Mouse (Mus musculus) cerebellum, postnatal 14 days (tissue): ENCODE measurements around the gene Fnbp1l.

Experiments used
- DNase-seq, 2 experiments: peaks; one replicate each; pipeline ENCODE4 v3.0.0; 2021; ENCODE audit warnings: mixed read lengths in 2 of 2

The Fnbp1l gene

DNA sequence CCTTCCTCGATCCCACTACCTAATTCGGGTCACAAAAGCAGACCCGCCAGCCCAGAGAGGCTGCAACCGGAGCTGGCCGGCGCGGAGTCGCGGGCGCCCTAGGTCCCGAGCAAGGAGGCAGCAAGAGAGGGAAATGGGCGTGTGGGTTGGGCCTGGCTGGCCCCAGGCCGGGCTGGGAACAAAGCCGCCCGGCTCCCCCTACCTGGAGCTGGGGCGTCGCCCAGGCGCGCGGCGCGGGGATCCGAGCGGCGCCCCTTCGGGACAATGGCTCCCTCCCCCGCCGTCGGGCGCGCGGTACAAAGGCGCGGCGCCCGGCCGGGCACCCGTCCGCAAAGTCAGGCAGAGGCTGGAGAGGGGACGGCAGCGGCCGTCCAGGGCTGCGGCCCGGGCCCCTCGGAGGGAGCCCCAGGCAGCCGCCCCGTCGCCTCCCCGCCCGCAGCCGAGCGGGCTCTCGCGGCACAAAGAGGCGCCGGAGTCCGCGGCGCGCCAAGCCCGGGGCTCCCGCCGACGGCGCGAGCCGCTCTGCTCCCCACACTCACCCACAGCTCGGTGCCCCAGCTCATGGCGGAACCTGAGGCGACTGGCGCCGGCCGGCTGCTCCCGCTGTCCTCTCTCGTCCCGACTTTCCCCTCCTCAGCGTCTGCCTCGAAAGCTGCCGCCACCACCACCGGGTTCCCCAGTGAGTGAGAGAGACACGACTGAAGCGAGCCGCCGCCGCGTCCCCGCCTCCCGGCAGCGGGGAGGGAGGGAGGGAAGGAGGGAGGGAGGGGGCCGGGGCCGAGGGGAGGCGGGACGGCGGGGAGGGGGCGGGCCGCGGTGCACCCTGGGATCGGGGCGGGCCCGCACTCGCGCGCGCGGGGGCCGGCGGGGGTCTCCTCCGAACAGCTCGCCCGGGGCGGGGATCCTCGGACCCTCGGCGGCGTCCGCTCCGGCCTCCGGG lies at the start of gene Fnbp1l:
Gene Fnbp1l, minus strand, starts transcription at position 725 of the 940 bp plus-strand sequence.
- peak; percentile 76 to 80 for DNase-seq

DNA sequence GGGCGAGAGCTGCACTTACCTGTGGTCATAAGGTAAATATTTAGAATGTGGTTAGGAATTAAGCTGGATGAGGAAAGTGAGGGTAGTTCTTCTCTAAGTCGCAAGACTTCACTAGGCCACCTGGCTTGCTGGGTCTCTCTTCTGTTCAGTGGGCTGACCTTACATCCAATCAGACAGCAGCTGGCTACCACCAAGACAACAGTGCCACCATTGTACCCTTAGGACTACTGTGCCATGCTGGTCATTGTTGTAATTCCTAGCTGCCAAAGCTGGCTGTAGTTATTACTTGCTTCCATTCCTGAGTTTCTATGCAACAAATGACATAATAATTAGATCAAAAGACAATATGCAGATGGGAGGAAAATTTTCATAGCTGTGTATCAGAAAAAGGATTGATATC lies 41.3 kb upstream of the Fnbp1l start:
- DNase-seq, result no peak

DNA sequence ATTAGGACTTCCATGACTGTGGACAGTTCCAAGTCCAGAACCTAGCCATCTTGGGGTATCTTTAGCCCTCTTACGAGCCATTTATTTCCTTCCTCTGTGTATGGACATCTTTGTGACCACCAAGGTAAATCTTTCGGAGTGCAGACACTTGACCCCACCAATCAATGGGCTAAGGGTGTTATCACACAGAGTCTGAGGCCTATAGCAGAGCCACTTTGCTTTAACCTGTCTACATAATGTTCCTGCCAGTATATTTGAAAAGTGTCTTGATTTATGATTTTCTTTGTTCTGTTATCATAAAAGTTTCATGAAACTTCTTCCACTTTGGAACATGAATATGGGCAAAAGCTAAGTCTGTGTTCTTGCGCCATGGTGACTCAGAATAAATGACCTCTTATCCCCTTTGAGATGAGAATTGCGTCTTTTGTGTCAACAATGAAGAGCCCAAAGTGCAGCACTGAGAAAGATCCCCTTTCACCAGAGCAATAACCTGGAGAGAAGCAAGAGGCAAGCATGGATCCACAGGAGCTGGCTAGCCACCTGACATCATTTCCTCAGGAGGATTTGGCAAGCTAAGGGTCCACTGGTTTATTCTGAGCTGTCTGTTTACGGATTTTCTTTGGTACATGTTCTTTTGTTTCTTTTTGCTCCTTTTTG lies 39.9 kb upstream of the Fnbp1l start:
- no peak for DNase-seq

DNA sequence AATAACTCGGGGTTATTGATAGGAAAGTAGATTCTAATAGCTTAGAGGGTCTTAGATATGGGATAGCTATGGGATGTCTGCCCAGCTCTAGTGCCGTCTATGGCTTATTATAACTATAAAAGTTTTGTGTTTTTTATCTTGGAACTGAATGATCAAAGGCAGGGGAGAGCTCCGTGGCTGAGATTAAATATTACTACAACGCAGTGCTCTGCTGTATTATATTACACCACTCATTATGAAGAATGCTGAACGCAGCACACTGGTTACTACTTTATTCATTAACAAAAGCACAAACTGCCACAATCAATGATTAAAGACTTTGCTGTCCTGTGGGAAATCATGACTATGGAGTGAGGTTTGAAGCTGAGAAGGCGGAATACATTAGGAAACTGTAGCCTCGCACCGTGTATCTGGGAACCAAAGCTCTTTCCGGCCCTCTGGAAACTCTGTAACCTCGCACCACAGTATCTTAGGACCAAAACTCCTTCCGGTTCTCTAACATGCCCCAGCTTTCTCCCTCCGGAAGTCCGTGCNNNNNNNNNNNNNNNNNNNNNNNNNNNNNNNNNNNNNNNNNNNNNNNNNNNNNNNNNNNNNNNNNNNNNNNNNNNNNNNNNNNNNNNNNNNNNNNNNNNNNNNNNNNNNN lies 27.8 kb upstream of the Fnbp1l start:
- DNase-seq, result no peak

DNA sequence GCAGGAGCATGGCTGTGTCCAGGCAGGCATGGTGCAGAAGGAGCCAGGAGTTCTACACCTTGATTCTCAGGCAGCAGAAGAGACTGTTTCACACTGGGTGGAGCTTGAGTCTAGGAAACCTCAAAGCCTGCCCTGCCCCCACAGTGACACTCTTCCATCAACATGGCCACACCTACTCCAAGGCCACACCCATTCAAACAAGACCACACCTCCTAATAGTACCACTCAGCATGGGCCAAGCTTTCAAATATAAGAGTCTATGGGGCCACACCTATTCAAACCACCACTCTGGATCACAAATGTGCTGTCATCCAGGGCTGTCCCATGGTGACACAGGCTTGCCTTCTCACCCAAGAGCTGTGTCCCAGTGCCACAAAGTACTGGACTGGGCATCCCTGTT lies 20.8 kb upstream of the Fnbp1l start:
- peak in 1 of 2 experiments; percentile 15 for DNase-seq

DNA sequence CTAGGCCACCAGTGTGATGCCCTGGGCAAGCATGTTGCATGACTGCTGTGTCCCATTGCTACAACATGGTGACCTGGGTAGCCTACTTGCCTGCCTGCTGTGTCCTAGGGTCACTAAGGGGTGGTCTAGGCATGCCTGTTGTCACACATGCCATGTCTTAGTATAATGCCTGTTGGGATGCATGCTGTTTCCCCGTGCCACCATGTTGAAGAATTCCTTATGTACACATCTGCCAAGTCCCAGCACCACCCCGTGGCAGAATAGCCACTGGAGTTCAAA lies 19.6 kb upstream of the Fnbp1l start:
- no peak for DNase-seq

DNA sequence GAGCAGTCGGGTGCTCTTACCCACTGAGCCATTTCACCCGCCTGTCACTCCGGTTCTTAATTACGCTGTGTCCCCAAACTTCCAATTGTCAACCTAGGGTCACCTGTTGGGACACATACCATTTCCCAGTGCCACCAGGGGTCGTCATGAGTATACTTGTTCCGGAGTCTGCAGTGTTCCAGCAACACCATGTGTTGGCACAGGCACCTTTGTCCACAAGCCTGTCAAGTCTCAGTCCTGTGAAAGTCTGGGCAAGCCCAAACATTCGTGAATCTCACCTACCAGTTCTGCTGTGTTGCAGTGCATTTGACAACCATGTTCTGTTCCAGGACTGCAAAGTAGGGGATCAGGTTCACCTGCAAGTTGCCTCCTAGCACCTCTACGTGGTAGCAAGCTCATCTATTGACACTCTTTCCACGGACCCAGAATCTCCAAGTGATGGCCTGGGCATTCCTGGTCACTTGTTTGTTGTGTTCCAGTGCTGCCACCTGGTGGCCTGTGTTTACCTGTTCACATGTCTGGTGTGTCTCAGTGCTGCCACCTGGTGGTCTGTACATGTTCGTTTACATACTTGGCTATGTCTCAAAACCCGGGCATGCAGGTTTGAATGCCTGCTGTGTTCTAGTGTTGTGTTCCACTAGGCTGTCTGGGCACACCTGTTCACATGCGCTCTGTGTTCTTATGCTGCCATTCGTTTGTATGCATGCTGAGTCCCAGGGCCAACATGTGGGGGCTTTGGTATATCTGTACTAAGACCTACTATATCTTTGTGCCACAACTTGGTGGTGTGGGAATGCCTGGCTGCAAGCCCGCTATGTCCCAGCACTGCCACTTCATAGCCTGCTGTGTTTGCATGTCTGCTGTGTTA lies 19.0 kb upstream of the Fnbp1l start:
- DNase-seq, result peak; percentile 97 to 99

DNA sequence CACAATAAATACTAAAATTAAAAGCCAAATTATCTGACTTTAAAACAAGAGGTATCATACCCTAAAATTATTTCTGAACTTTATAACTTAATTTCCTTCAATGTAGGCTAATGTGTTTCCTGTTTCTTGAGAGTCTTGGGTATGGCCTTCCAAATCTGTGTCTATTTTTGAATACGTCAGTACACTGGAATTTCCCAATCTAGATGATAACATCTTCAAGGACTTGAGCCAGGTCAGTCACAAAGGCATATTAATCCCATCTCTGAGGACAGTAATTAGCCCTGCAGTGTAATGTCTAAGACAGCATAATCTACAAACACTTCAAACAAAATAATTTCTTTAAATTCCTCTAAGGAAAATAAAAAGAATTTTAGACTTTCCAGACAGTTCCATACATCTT lies 17.8 kb upstream of the Fnbp1l start:
- no peak for DNase-seq

DNA sequence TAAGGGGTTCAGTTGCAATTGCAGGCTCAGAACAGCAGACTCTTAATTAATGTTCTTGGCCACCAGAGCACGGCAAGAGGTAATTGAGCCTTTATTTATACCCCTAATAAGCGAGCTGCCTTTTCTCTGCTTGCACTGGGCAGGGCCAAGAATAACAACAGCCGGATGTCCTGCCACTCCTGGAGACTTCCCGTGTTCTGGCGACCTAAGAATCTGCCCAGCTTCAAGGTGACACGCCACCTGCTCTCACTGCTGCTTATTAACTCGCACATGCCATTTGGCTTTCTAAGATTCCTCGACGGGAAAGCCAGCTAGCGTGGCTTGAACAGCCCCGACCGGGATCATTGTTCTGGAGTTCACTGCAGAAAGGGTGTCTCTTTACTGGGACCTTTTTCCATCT lies 15.7 kb upstream of the Fnbp1l start:
- DNase-seq, result no peak

DNA sequence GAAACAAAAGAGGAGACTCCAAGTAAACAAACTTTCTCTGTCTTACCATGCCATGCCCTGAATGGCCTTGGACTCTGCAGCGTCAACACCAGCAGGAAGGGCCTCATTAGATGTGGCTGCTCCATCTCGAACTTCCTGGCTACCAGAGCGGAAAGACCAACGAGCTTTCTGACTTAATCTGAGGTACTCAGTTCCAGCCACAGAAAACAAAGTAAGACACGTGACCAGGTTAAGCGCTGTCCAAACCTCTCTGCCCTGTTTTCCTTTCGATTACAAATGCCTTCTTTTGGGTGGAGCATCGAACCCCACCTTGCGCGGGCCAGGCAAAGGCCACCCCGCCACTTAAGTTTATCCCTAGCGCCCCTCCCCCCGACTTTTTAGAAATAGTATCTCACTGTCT lies 10.1 kb upstream of the Fnbp1l start:
- DNase-seq, result no peak

DNA sequence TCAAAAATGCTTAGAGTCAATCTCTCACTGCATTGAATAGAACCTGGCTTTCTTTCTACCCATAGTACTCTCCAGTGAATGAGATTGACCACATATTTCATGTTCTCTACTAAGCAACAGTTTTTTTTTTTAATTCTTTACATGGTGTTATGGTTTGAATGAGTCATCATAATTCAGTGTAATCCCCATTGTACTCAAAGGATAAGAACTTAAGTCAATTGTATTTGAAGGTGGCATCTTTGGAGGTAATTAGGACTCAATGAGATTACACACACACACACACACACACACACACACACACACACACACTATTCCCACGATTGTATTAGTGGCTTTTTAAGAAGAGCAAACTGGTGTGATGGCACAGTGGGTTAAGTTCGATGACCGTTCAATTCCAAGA lies 9.4 kb upstream of the Fnbp1l start:
- no peak for DNase-seq

DNA sequence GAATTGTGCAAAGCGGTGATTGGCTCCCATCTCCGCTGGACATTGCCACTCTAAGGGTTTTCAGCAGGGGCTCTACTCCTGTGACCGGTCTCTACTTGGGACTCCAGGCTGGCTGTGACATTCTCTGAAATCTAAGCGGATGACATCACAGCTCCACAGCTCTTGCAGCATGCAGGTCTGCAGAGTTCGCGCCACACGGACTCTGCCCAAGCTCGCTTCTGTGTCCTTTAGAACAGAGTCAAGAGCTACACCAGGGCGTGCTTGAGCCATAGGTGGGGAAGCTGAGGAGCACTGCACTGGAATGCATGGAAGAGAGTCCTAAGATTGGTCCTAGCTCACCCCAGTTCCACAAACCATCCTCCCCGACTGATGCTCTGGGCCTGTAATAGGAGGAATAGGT lies 9.0 kb upstream of the Fnbp1l start:
- DNase-seq, result no peak

DNA sequence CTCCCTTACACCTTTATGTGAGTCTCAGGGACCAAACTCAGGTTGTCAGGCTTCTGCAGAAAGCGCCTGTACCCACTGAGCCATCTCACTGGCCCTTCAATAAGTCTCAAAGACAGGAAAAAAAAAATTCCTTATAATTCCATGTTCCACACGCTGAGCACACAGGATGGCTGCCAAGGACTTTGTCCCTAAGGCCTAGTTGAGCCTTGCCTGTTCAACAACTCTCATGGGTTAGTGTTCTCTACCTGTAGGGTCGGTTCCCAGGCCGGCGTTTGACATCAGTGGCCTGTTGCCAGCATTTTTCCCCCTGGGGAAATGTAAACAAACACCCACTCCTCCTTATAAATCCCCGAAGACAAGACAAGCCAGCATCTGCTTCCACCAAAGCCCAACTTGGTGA lies 8.3 kb upstream of the Fnbp1l start:
- no peak for DNase-seq

DNA sequence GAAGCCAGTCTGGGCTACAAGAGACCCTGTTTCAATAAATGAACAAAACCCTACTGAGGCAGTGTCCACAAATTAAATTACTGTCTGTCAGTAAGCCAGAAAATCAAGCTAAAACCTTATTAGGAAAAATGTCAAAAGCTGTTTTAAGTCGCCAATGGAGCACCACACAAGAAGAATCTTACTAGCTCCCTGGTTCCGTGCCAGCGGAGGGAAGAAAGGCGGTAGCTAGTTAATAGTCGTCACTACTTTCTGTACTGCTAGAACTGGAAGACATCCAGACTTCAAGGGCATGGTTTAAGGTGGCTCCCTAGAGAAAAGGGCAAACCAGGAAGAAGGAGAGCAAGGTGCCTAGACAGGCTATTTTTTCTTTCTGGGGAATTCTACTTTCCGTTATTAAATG lies 5.1 kb upstream of the Fnbp1l start:
- DNase-seq, result peak in 1 of 2 experiments; percentile 17

DNA sequence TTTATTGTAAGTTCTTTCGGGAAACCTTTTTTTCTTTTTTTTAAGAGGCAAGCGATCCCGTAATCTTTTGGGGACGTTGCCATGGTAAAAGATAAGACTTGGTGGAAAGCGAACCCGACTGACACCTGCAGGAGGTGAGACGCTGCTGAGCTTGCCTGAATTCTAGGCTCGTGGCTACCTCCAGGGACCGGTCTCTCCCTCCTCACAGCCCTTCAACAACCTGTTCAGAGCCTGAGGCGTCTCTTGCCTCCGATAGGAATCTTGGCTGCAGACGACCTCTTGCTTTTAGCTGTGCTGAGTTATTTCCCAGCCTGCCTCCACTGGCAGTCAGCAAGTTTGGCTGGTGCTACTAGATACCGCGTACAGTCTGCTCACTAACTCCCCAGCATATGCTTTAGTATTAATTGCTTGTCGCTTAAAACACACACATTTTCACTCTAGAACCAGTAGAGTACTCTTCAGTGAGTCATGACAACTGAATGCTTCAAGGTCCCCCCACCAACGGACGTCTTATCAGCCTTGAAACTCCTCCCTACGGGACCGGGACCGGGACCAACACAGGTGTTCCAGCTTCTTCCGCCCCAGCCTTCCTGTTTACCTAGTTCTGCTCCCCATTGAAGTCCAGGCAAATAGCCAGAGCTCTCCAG lies 893 bp upstream of the Fnbp1l start:
- DNase-seq, result peak; percentile 49 to 58

DNA sequence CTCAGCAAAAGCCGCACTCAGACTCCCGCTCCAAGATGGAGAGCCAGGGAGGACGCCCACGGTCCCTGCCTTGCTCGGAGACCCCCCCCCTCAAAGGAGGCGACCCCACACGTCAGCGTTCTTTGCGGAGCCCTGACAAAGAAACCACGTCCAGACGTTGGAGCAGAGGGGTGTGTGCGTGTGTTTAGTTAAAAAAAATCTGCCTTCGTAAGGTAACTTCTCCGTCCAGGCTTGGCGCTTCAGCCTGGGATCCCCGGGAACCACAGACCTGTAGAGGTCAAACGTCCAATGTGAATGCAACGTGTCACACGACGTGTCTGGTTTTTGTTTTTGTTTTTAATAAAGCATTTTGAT lies 393 bp upstream of the Fnbp1l start:
- DNase-seq, result no peak

DNA sequence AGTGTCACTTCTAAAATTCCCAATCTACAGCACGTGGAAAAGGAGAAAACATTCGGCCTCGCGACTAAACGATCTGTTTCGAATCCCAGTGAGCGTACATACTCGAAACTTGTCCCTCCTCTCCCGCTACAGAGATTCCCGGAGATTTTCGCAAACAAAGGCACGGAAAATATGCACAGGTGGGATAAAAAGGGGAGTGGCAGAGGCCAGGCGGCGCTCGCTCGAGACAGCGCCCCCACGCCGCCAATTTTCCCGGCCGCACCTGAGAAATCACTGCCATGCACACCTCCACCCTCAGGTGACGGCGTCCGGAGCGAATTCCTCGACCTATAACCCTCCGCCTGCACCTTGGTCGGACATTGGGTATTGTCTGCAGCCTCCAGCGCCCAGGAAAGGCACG lies 1.1 kb downstream of the Fnbp1l start:
- DNase-seq, result peak; percentile 67 to 76

DNA sequence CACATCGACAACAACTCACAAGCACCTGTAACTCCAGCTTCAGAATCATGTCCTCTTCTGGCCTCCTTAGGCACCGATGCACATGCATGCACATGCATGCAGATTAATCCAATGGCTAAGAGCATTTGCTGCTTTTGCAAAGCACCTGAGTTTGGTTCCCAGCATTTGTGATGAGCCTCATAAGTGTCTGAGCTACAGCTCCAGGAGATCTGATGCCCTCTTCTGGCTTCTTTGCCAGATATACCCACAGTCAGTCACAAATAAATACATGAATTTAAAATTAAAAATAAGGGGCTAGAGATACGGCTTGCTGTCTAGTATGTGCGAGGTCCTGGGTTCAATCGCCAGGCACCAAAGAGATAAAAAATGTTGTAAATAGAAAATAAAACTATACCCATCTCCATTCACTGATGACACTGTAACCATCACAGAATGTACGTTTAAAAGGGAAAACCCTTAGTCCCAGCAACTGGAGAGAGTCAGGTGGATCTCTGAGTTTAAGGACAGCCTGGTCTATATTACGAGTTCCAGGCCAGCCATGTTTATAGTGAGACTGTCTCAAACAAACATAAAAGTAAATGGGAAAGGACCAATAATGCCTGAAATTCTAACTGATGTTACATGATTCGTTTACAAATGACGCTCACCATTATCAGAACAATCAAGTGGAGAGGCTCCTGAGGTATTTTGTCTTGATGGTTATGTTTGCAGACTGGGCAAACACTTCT lies 1.7 kb downstream of the Fnbp1l start:
- DNase-seq, result no peak

DNA sequence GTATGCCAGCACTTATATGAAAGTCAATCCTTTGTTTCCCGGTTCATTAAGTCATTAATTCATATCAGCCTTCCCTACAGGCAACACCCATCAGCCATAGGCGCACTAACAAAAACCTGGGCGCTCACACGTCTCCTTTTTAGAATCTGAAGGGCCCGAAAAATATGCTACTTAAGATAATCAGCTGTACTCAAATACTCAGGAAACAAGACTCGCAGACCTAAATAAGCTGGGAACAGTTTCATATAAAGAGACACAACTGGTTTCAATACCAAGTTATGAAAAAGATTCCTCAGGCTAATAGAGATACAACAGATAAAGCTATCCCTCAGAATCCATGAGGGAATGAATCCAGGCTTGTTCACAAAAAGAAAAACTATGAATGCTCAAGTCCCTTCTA lies 7.0 kb downstream of the Fnbp1l start:
- DNase-seq, result no peak

DNA sequence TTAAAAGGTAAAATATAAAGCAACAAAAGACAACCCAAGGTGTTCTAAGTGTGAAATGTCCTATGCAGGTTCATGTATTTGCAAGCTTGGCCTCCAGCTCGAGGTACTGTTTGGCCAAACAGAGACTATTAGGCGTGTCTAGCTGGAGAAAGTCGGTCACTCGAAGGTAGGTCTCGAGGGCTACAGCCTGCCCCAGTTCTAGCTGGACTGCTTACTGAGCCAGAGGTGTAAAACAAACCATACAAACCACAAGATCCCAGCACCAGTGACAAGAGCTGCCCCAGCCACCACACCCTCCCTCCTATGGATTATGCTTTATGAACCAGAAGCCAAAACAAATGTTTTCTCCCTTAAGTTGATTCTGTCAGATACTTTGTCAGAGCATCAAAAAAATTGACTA lies 7.8 kb downstream of the Fnbp1l start:
- DNase-seq, result no peak

DNA sequence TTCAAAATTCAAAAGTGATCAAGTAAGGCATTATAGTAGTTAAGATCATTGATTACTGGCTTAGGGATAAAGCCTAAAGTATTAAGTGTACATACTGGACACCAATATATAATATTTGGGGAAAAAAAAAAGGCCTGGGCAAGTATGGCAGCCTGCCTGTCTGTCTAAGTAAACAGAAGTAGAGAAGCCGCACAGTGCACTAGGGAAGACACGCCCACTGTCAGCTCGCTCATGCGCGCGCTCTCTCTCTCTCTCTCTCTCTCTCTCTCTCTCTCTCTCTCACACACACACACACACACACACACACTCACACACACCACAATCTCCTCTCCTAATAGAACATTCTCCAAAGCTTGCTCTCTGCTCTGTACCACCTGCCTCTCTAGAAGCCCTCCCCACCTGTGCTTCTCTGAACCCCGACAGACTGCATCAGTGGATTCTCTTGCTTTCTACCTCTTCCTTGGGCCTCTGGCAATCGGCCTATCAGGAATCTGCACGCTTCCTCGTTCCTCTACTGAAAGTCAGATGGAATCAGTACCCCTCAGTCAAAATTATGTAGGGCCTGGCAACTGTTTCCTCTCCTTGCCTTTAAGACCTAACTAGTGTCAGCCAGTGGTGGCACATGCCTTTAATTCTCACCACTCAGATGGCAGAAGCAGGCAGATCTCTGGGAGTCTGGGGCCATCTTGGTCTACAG lies 13.3 kb downstream of the Fnbp1l start:
- no peak for DNase-seq
